Mouse (Mus musculus) large intestine, adult 2 months (tissue): Measurements from ENCODE around the gene Myt1l. TPM values are rescaled to one million over a fixed set of nuclear protein-coding genes. Genes with fewer than 3 reads are reported as not detected.

Source experiments
- DNase-seq: peaks from one replicate; pipeline ENCODE4 v3.0.0-alpha.2; 2012; ENCODE audit warnings: low read depth, low spot score
- WGBS: fragments of 180-500 bp; shearing (Covaris S2); methylation state at CpG from one replicate; pipeline ENCODE4 v1.1.7; 2018; 5-methylcytosine and 5-hydroxymethylcytosine counted together
- polyA plus RNA-seq: library from polyadenylated mRNA; depleted of rRNA; stranded (reverse); fragments of >200 nt; gene quantifications from 2 replicates; pipeline ENCODE4 v1.2.3, GENCODE M21; 2012

Myt1l gene
- polyA plus RNA-seq, 1 experiment, result 0.07 TPM

GRCm38 (mm10) chr12:29556901-29557300 lies 28.7 kb downstream of the Myt1l start:
- 62% methylated on average over 6 of the region's 6 CpGs for WGBS
- no peak for DNase-seq

DNA sequence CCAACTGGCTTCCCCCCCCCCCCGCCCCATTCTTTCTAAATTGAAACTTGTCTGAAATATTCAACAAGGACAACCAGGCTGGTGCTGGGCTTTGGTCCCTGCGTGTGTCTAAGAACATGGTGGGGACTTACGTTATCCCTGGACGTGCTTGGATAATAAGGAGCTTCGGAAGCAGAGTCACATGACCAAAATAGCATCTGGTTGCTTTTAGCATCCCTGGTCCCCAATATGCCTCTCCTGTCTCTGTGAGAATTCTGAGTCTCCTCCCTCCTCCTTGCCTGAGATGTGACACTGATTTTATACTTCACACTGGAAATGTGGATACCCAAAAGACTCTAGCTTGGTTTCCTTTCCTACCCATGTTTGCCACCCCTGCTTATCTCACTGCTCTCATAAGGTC lies 31.6 kb downstream of the Myt1l start:
- WGBS, result 80% methylated on average over 5 of the region's 5 CpGs
- DNase-seq, result no peak

- no peak for DNase-seq
- WGBS, result 79% methylated on average over 2 of the region's 2 CpGs
Observed at GRCm38 (mm10) chr12:29561222-29561621, 33.0 kb downstream of the Myt1l start.

DNA sequence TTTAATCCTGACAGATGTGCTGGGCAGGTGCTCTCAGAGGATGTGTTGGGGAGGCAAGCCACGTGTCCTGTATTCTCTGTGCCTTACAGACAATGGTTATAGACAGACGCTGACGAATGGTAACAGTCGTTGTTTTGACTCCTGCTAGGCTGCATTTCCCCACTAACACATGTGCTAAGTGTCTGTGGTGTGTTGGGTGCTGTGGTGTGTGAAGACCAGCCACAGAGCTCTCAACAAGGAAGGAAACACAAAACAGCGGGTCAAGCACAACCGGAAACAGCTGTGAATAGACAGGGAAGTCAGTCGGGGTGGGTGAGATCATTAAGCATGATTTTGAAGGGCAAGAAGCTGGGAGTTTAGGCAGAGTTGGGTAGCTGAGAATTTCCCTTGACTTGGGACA lies 41.1 kb downstream of the Myt1l start:
- 74% methylated on average over 7 of the region's 7 CpGs for WGBS
- DNase-seq, result no peak

DNA sequence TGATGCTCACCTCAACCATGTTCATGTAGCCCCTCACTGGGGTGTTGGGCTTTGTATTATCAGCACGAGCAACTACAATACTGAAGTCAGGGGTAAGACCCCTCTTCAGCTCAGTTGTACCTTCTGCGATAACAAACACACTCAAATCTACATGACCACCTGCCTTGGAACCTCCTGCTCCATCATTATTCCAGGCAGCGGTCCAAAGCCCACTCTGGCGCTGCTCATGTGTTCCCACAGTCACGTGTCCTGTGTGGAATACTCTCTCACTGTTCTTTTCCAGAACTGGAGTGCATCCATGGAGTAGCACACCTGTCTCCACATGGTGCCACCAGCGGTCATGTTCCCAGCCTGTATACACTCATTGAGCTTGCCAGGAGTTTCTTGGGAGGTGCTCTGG lies 42.2 kb downstream of the Myt1l start:
- 83% methylated on average over 6 of the region's 6 CpGs for WGBS

DNA sequence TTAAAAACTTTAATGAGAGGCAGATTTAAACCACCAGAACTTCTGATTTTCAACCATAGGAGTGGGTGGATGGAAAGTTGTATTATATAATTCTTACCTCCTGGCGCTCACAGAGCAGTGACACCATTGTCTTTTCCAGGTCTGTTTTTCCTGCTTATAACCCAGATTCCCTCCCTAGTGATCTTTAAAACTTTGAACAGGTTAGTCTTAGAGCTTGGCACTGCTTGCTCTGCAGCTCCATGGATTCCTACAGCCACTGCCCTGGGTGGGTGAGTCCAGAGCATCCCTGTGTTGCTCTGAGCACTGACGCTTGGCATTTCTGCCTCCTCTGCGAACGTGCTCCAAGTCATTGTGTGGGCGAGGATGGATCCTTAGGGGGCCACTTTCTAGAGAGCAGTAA lies 43.4 kb downstream of the Myt1l start:
- no peak for DNase-seq
- 81% methylated on average over 5 of the region's 5 CpGs for WGBS

More for the DNA sequence above, 42.2 kb downstream of the Myt1l start:
- DNase-seq, result no peak

DNA sequence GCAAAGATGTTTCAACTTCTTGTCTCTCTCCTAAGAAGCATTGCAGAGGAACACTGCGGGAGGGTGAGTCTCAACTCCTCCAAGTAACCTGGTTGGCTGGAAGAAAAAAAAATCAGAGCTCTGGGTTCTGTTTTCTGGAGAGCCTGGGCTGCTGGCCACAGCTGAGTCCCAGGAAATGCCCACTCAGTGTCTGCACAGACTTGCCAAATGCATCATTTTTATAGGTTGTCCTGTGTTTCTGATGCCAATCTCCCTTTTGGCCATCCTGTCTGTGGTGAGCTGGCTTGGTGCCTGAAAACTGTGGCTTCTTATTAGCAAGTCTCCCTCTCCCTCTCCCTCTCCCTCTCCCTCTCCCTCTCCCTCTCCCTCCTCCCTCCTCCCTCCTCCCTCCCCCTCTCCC lies 65.6 kb downstream of the Myt1l start:
- no peak for DNase-seq
- WGBS, result 76% methylated on average over 1 of the region's 1 CpGs

DNA sequence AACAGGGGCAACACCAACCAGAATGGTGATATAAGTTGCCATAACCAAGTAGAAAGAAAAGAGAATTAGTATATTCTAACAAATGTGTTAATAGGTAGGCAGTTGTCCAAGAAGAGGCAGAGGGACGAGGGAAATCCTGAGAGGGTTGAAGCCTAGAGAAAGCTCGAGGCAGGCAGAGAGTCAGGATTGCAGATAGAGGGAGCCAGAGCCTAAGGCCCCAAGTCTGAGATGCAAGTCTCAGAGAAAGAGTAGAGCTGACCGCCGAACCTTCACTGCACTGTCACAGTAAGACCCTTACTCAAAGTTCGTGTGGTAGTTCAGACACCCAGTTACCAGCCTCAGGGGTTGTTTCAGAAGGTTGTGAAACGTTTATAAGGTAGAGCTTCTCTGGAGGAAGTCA lies 71.7 kb downstream of the Myt1l start:
- WGBS, result 51% methylated on average over 6 of the region's 6 CpGs
- no peak for DNase-seq

- 75% methylated on average over 6 of the region's 6 CpGs for WGBS
- DNase-seq, result no peak
Observed at GRCm38 (mm10) chr12:29601223-29601622, 73.0 kb downstream of the Myt1l start.

DNA sequence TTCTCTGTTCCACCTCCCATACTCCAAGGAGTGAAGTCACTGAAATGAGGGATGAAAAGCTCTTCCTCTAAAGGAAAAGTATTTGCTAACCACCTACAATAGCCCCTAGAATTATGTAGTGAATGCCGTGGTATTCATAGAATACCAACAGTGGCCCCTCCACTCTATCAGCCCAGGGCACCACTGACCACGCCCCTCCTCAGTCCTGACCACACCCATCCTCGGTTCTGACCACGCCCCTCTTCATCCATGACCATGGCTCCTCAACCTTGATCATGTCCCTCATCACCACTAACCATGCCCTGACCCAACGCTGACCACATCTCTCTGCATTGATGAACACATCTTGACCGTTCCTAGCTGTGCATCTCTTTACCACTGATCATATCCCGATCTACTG lies 76.5 kb downstream of the Myt1l start:
- WGBS, result 80% methylated on average over 7 of the region's 7 CpGs
- no peak for DNase-seq

DNA sequence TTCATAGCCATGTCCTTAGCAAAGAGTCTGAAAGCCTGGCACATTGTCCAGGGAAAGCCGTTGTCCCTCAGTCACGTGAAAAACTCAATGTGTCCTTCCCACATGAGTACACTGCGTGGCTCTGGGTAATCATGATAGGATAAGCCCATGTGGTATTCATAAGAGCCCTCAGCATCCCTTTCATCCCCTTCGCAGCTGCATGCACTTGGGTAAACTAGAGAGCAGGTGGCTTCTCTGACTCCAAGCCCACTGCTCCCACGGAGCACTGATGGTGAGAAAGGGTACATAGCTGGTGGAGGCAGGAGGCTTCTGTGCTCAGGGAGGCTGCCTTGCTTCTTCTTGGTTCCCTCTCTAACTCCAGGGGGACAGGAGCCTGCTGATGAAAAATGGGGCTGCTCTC lies 76.9 kb downstream of the Myt1l start:
- WGBS, result 87% methylated on average over 5 of the region's 5 CpGs
- no peak for DNase-seq

GRCm38 (mm10) chr12:29606221-29606620 lies 78.0 kb downstream of the Myt1l start:
- 78% methylated on average over 6 of the region's 6 CpGs for WGBS
- DNase-seq, result no peak

DNA sequence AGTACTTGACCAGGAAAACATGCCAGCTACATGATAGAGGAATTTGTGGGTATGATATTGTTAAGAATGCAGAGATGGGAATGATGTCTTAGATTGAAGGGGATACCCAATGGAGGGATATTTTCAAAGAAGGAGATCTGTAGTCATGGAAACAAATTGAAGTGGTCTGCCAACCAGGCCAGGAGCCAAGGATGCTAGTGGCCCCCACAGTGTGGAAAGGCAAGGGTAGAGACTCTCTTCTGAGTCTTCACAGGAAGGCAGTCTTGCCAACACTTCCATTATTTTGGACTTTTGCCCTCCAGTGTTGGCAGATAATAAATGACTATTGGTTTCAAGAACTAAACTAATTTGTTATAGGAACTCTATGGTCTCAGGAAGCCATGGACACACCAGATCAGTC lies 89.6 kb downstream of the Myt1l start:
- DNase-seq, result no peak

- WGBS, result 53% methylated on average over 5 of the region's 5 CpGs
- DNase-seq, result no peak
Observed at GRCm38 (mm10) chr12:29621530-29621929, 93.3 kb downstream of the Myt1l start.

DNA sequence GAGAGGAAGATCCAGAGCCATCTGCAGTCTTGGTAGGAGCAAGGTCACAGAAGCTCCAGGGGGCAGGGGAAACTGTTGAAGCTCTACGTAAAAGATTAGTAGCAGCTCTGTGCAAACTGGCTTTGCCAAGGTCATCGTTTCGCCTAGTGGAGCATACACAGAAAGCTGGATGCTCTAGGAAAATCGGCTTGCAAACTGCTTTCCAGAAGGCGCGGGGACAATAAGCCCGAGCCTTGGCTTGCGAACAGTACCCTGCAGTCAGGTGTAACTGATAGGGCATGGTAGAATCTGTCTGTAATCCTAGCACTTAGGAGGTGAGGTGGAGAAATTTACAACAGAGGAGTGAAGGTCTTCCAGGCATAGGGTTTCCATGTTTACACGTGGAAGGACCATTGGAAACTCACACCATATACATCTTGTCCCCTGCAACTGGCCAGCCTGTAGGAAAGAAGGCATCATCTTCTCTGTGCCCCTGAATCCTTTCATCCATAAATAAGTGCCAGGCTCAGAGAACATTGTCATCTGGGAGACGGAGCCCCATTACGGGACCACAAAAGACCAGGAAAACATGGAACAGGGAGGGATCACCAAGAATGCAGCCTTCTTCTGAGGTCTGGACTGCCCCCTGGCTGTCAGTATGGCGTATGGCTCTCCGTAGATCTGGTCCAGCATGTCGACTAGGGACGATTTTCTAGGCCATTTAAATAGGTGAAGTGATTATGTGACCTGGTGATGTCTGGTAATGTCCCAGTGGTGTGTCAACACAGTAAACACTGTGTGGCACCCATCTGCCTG lies 100.0 kb downstream of the Myt1l start:
- no peak for DNase-seq
- WGBS, result 63% methylated on average over 15 of the region's 15 CpGs

DNA sequence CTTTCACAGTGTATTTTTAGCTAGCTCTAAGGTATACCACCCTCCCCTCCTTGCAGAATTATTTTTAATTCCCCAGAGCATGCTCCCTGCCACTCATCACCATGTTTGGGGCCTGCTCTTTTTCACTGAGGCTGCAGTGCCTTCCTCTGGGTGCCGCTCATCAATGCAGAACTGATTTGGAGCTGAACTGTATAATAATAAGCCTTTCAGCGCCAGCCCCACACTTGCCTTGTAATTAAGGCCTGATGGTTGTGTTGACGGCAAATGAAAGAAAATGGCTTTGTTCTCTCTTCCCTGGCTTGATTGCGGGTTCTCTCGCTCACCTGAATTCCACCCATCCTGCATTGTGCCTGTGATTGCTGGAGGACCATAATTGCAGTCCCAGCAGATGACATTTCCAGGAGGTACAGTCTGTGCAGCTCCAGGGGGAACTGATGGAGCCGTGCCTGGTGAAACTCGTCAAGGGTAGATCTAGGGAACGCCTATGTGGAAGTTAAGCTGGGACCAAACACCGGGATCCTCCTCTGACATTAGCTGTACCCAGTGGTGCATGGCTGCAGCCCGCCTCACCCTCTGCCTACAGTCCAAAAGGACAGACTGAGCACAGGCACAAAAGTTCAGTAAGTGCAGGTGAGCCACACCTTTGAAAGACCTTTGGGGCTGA lies 101.8 kb downstream of the Myt1l start:
- WGBS, result 66% methylated on average over 10 of the region's 10 CpGs
- DNase-seq, result no peak

DNA sequence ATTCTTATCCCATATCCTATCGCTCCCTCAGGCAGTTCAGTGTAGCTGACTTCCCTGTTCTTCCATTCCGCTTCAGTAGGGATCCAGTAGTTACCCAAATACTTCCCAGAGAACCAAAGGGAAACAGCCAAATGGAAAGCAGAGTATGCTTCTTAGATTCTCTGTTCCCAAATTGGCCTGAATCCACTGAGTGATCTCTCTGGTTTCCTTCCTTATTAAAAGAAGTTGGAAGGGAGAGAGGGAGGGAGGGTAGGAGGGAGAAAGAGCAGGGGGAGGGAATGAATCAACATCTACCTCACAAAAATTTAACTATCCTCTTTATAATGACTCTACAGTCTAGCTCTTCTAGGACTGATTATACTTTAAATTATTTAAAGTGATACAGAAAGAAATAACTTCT lies 106.3 kb downstream of the Myt1l start:
- 80% methylated on average over 2 of the region's 2 CpGs for WGBS

DNA sequence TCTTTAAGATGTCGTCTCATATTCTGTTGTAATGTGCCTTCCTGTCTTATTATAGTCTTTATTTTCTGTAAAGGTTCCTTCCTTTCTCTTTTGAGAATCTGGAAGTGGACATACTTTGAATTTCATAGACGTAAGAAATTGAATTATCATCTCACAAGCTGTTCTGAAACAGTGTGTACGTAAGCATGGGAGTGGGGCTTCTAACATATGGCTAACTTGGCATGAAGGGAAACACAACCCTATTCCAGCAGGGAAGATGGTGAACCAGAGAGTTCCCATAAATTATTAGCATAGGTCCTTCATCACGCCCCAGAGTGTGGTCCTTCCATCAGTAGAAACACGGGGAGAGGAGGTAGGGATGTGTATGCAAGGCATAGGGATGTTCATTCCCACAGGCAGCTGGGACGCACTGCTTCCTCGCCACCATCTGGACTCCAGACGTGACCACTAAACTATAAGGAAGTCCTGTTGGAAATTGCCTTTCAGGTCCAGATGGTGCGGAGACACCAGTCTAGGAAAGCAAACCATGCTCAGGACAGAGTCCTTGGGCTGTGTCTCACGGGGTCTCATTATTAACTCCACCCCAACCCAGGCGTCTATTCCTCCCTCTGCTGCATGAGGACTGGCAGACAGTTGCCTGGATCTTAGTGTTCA lies 111.5 kb downstream of the Myt1l start:
- no peak for DNase-seq
- WGBS, result 67% methylated on average over 11 of the region's 11 CpGs

More for the DNA sequence above, 106.3 kb downstream of the Myt1l start:
- no peak for DNase-seq

- WGBS, result 62% methylated on average over 1 of the region's 1 CpGs
- DNase-seq, result no peak
Observed at GRCm38 (mm10) chr12:29640201-29640600, 112.0 kb downstream of the Myt1l start.

GRCm38 (mm10) chr12:29642915-29643314 lies 114.7 kb downstream of the Myt1l start:
- no peak for DNase-seq
- 14% methylated on average over 4 of the region's 4 CpGs for WGBS

DNA sequence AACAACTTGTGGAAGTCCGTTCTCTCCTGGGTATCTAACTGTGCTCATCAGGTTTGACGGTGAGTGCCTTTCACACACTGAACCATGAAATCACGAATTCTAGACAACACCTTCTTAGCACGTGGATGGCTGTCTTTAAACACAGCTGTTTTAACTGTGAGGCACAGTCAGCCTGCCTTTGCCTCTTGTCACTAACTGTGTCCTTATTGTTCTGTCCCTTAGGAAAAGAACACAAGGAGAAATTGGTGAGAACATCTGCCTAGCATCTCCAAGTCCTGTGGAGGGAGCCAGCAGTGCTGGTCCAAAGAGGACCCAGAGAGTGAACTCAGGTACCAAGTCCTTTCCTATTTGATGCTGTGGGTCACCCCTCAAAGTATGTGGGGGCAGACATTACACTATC lies 115.9 kb downstream of the Myt1l start:
- no peak for DNase-seq
- 77% methylated on average over 4 of the region's 4 CpGs for WGBS
